Mouse (Mus musculus): ENCODE data around the gene Eno3.

DNA sequence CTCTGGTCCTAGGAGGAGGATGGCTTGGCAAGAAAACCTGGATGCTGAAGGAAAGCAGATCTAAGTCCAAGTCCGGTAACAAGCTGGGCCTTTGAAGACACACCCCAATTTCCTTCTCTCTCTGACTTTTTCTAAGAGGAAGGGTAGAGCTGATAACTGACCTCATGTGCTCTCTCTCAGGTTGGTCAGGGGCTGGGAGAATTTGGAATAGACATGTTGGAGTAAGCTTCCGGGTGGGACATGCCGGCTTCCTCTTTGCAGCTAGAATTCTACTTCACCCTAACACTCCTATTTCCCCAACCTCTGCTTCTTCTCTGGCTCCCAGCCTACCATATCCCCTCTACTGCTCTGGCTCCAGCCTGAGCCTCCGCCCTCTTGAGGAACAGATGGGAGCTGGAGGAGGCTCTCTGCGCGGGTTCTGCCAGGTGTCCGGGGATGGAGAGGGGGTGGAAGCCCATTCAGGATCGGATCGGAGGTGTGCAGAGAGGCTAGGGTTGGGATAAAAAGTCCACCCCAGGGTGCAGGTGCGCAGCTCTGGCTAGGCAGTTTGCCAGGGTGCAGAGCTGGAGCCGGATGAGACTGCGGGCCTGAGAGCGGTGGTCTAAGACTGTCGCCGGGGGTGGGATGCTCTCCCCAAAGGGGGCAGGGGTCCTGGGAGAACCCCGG lies 30.0 kb downstream of the Eno3 start:
- no peak for TF ChIP-seq POLR2A (IDR thresholded peaks at IDR 0.05; ENCODE audit: borderline replicate concordance, extremely low read depth, low read depth, low read length)
- no peak for TF ChIP-seq CTCF (IDR thresholded peaks at IDR 0.05; ENCODE audit: insufficient read depth, low read length)
